Mouse (Mus musculus): ENCODE measurements around the gene Pigb.

- no peak for TF ChIP-seq MAX (IDR thresholded peaks at IDR 0.05; ENCODE audit: low read length)
- TF ChIP-seq MAZ (IDR thresholded peaks at IDR 0.05; ENCODE audit: low read depth, low read length), result no peak
- no peak for TF ChIP-seq NRF1 (IDR thresholded peaks at IDR 0.05; ENCODE audit: low read depth, low read length)
- TF ChIP-seq JUND (conservative IDR thresholded peaks at IDR 0.05; ENCODE audit: low read depth, low read length), result no peak
- no peak for TF ChIP-seq CHD1 (IDR thresholded peaks at IDR 0.05; ENCODE audit: low read depth, low read length)
- TF ChIP-seq POLR2AphosphoS2 (IDR thresholded peaks at IDR 0.05; ENCODE audit: low read depth, low read length), result no peak
Observed at GRCm38 (mm10) chr9:73047906-73048305, 7.7 kb upstream of the Pigb start.
